Mouse (Mus musculus) adrenal gland, adult 10 weeks (tissue): ENCODE data around the gene Eif2a. TPM values are rescaled to one million over a fixed set of nuclear protein-coding genes. Genes with fewer than 3 reads are reported as not detected.

Experiments used
- polyA plus RNA-seq: library from polyadenylated mRNA; stranded (reverse); fragments of 350-450 nt; fragmentation: Illumina TruSeq; extraction: RNeasy Lipid Tissue Mini Kit (QIAGEN cat#74804); gene quantifications from one replicate; pipeline ENCODE4 v1.2.3, GENCODE M21; 2014; ENCODE audit warnings: low read depth, low replicate concordance

The Eif2a gene
- 230 TPM for polyA plus RNA-seq

GRCm38 (mm10) chr3:58525652-58526407 is at the start of gene Eif2a, which contains the start of gene Serp1:
Eif2a (plus strand) TSS chr3:58525821.
Serp1 (minus strand) TSS chr3:58525892.

GRCm38 (mm10) chr3:58576137-58577066 is 50.8 kb downstream of the Eif2a start, which contains the start of gene Selenot:
Selenot (plus strand) TSS chr3:58576636.

Other genes starting within 250 kb of the Eif2a start
- gene Tsc22d2, start 111.1 kb upstream of the Eif2a start, polyA plus RNA-seq: 41.8 TPM
- 616 TPM for gene Serp1, start 71 bp downstream of the Eif2a start, polyA plus RNA-seq
- 750 TPM for gene Selenot, start 50.8 kb downstream of the Eif2a start, polyA plus RNA-seq
- gene Erich6, start 111.4 kb downstream of the Eif2a start, polyA plus RNA-seq: not detected
- 9.6 TPM for gene Siah2, start 166.6 kb downstream of the Eif2a start, polyA plus RNA-seq